Mouse (Mus musculus) MEL (cell line): ENCODE results near the gene Ctdsp1.

Experiments
- BHLHE40 ChIP-seq: IDR thresholded peaks from 2 replicates; pipeline ENCODE4 v1.6.1; 2012; ENCODE audit warnings: low read depth, mild to moderate bottlenecking, inconsistent platforms, low read length, improper control_type of control experiment, borderline replicate concordance
- CHD2 ChIP-seq: IDR thresholded peaks from 2 replicates; pipeline ENCODE4 v1.6.1; 2011; ENCODE audit warnings: low read length, improper control_type of control experiment
- CTCF ChIP-seq, 3 experiments: IDR thresholded peaks in 2 of 3; conservative IDR thresholded peaks in 1 of 3; 2 replicates each; pipeline ENCODE4 v1.5.1; 2011 to 2012; ENCODE audit warnings: low read length in 3 of 3, low read depth in 2 of 3, mild to moderate bottlenecking in 2 of 3, improper control_type of control experiment in 1 of 3, inconsistent platforms in 1 of 3, mixed read lengths in 1 of 3, moderate library complexity in 1 of 3; ENCODE audit not compliant: control insufficient read depth in 1 of 3, insufficient read depth in 1 of 3, poor library complexity in 1 of 3, severe bottlenecking in 1 of 3
- E2F4 ChIP-seq: IDR thresholded peaks from 2 replicates; pipeline ENCODE4 v1.6.1; 2011; ENCODE audit warnings: low read depth, low read length, improper control_type of control experiment, borderline replicate concordance
- EP300 ChIP-seq, 2 experiments: IDR thresholded peaks; 2 replicates each; pipeline ENCODE4 v1.6.1; 2011; ENCODE audit warnings: improper control_type of control experiment in 2 of 2, low read length in 2 of 2, low read depth in 1 of 2, mild to moderate bottlenecking in 1 of 2
- ETS1 ChIP-seq: IDR thresholded peaks from 2 replicates; pipeline ENCODE4 v1.6.1; 2012; ENCODE audit warnings: low read depth, mild to moderate bottlenecking, inconsistent platforms, low read length, improper control_type of control experiment, moderate library complexity
- MAFK ChIP-seq: IDR thresholded peaks from 2 replicates; pipeline ENCODE4 v1.6.1; 2011; ENCODE audit warnings: low read depth, mild to moderate bottlenecking, low read length, improper control_type of control experiment, borderline replicate concordance
- MYC ChIP-seq: IDR thresholded peaks from 2 replicates; pipeline ENCODE4 v1.6.1; 2011; ENCODE audit warnings: low read depth, mild to moderate bottlenecking, low read length, improper control_type of control experiment, moderate library complexity
- NELFE ChIP-seq: IDR thresholded peaks from 2 replicates; pipeline ENCODE4 v1.6.1; 2011; ENCODE audit warnings: low read depth, low read length, improper control_type of control experiment
- POLR2A ChIP-seq, 2 experiments: IDR thresholded peaks; 2 replicates each; pipeline ENCODE4 v1.6.1; 2011 to 2012; ENCODE audit warnings: low read length in 2 of 2, mild to moderate bottlenecking in 2 of 2, control low read depth in 1 of 2, improper control_type of control experiment in 1 of 2, low read depth in 1 of 2, moderate library complexity in 1 of 2; ENCODE audit not compliant: control insufficient read depth in 1 of 2, insufficient read depth in 1 of 2, poor library complexity in 1 of 2
- TCF12 ChIP-seq: IDR thresholded peaks from 2 replicates; pipeline ENCODE4 v1.6.1; 2014; ENCODE audit warnings: low read depth, mild to moderate bottlenecking, inconsistent platforms, low read length, improper control_type of control experiment, moderate library complexity
- UBTF ChIP-seq: IDR thresholded peaks from 2 replicates; pipeline ENCODE4 v1.6.1; 2012; ENCODE audit warnings: low read depth, mild to moderate bottlenecking, inconsistent platforms, low read length, improper control_type of control experiment, moderate library complexity, borderline replicate concordance; ENCODE audit not compliant: insufficient read depth
- ZNF384 ChIP-seq: IDR thresholded peaks from 2 replicates; pipeline ENCODE4 v1.6.1; 2012; ENCODE audit warnings: low read depth, mild to moderate bottlenecking, inconsistent platforms, low read length, improper control_type of control experiment

- TF ChIP-seq CTCF (IDR thresholded peaks at IDR 0.05 in 2 of 3, conservative IDR thresholded peaks at IDR 0.05 in 1 of 3; ENCODE audit: control insufficient read depth in 1 of 3, insufficient read depth in 1 of 3, low read depth in 2 of 3, low read length in 3 of 3, poor library complexity in 1 of 3, severe bottlenecking in 1 of 3) (no peak), ZNF384 (no peak), POLR2A (IDR thresholded peaks at IDR 0.05; ENCODE audit: control insufficient read depth in 1 of 2, insufficient read depth in 1 of 2, low read depth in 1 of 2, low read length in 2 of 2, poor library complexity in 1 of 2) (no peak), EP300 (IDR thresholded peaks at IDR 0.05; ENCODE audit: low read depth in 1 of 2, low read length in 2 of 2) (no peak), BHLHE40 (no peak), MAFK (no peak), NELFE (no peak), ETS1 (no peak), UBTF (no peak), E2F4 (no peak), CHD2 (no peak), TCF12 (no peak), MYC (no peak)
Observed at GRCm38 (mm10) chr1:74352532-74353096, 38.7 kb upstream of the Ctdsp1 start.
